Mouse (Mus musculus) liver, adult 2 months (tissue): ENCODE data around the gene Pdgfd.

ENCODE experiments used
- CTCF ChIP-seq: fragments of 200-500 bp; IDR thresholded peaks from 2 replicates; pipeline ENCODE4 v1.5.1; 2011; ENCODE audit warnings: low read depth, low read length, control low read depth
- POLR2A ChIP-seq: fragments of 200-500 bp; IDR thresholded peaks from 2 replicates; pipeline ENCODE4 v1.6.1; 2011; ENCODE audit warnings: low read length, control low read depth; ENCODE audit not compliant: insufficient read depth; ENCODE audit errors: extremely low read depth

- TF ChIP-seq CTCF (no peak), POLR2A (no peak)
Measured at GRCm38 (mm10) chr9:6276395-6276794, 108.0 kb downstream of the Pdgfd start.
